Mouse (Mus musculus): ENCODE data around the gene Gm5129. TPM values are rescaled to one million over a fixed set of nuclear protein-coding genes. Genes with fewer than 3 reads are reported as not detected.

The Gm5129 gene
- total RNA-seq, 1 experiment, result not detected

DNA sequence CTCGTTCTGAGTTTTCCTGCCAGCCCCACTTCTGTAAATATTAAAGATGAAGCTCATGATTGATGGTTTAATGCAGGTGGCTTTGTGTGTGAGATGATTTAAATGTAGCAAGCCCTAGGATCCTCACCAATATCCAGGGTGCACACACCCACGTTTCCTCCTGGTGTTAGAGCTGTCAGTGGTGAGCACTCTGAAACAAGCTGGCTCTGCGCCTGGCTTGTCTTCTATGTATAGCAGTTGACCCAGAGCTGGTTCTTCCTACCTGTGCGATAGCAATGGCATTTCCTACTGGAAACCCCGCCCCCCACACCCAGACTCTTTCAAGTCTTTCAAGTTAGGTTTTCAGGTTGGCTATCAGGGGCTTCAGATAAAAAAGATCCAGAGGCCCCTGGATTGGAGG lies 39.7 kb upstream of the Gm5129 start:
- H3K9ac ChIP-seq (ENCODE audit: insufficient read depth, low read depth, low read length, poor library complexity, severe bottlenecking), result no peak overlapping the region
- H3K4me3 ChIP-seq (ENCODE audit: insufficient read depth in 1 of 2, low read depth in 1 of 2, low read length in 2 of 2, poor library complexity in 1 of 2, severe bottlenecking in 1 of 2), result no peak overlapping the region
- no peak overlapping the region for H3K27ac ChIP-seq (ENCODE audit: insufficient read depth, low read depth, low read length, poor library complexity, severe bottlenecking)
- peaks cover 41% of the 10 kb centered on the region for H3K36me3 ChIP-seq (ENCODE audit: control insufficient read depth, insufficient read depth, low read length, poor library complexity, severe bottlenecking)
- TF ChIP-seq MAFK (IDR thresholded peaks at IDR 0.05; ENCODE audit: insufficient read depth, low read depth, low read length) (no peak), CHD2 (IDR thresholded peaks at IDR 0.05; ENCODE audit: low read depth, low read length) (no peak), ZC3H11A (IDR thresholded peaks at IDR 0.05; ENCODE audit: borderline replicate concordance, low read depth, low read length) (no peak), HCFC1 (IDR thresholded peaks at IDR 0.05; ENCODE audit: borderline replicate concordance, insufficient read depth, low read length) (no peak), ZNF384 (IDR thresholded peaks at IDR 0.05; ENCODE audit: low read depth, low read length) (no peak)
- DNase-seq (ENCODE audit: low read depth, low spot score), result no peak
- in situ Hi-C loops (cut with MboI; ENCODE audit: low sequenced_read_pairs in 2 of 2, unreplicated experiment in 2 of 2), result no loop called here
- no peaks in the 10 kb centered on the region for H3K4me1 ChIP-seq (ENCODE audit: control insufficient read depth in 2 of 2, insufficient read depth in 2 of 2, low read length in 2 of 2, poor library complexity in 1 of 2)
- H3K9me3 ChIP-seq (ENCODE audit: control insufficient read depth, insufficient read depth, low read depth, low read length), result no peaks in the 10 kb centered on the region

DNA sequence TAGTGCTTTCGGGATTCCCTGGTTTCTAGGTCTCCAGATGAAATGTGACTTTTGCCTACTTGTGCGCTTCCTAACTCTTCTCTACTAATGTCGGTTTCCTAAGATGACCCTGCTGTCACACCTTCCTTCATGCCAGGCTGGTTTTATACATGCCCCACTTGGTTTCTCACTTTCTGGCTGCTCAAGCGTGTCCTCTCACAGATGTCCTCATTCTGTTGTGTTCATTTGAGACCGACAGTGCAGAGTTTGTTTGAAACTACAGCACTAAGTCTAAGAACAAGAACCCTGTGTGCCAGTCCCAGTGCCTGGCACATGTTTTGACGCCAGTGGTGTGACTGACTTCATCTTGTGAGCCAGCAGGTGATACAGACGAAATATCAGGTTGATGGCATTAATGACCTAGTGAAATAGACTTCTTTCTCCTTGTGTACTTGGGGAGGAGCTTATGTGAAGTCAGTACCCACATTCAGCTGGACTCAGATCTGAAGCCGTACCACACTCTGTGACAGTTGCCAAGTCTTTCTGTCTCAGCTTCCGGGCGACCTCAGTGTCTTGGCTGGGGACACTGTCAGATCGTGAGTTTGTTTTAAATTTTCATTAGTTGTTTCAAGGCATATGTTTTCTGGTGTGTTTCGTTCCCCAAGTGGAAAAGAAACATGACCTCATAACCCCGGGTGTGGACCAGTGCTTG lies 37.9 kb upstream of the Gm5129 start:
- no peaks in the 10 kb centered on the region for H3K4me1 ChIP-seq (ENCODE audit: control insufficient read depth in 2 of 2, insufficient read depth in 2 of 2, low read length in 2 of 2, poor library complexity in 1 of 2)
- TF ChIP-seq HCFC1 (IDR thresholded peaks at IDR 0.05; ENCODE audit: borderline replicate concordance, insufficient read depth, low read length) (no peak), CHD2 (IDR thresholded peaks at IDR 0.05; ENCODE audit: low read depth, low read length) (no peak), MAFK (IDR thresholded peaks at IDR 0.05; ENCODE audit: insufficient read depth, low read depth, low read length) (no peak), ZNF384 (IDR thresholded peaks at IDR 0.05; ENCODE audit: low read depth, low read length) (no peak), ZC3H11A (IDR thresholded peaks at IDR 0.05; ENCODE audit: borderline replicate concordance, low read depth, low read length) (no peak)
- DNase-seq (ENCODE audit: low read depth, low spot score), result no peak
- no peak overlapping the region for H3K4me3 ChIP-seq (ENCODE audit: insufficient read depth in 1 of 2, low read depth in 1 of 2, low read length in 2 of 2, poor library complexity in 1 of 2, severe bottlenecking in 1 of 2)
- H3K27ac ChIP-seq (ENCODE audit: insufficient read depth, low read depth, low read length, poor library complexity, severe bottlenecking), result no peak overlapping the region
- H3K9ac ChIP-seq (ENCODE audit: insufficient read depth, low read depth, low read length, poor library complexity, severe bottlenecking), result no peak overlapping the region
- peaks cover 36% of the 10 kb centered on the region for H3K36me3 ChIP-seq (ENCODE audit: control insufficient read depth, insufficient read depth, low read length, poor library complexity, severe bottlenecking)
- in situ Hi-C loops (cut with MboI; ENCODE audit: low sequenced_read_pairs in 2 of 2, unreplicated experiment in 2 of 2), result no loop called here
- H3K9me3 ChIP-seq (ENCODE audit: control insufficient read depth, insufficient read depth, low read depth, low read length), result no peaks in the 10 kb centered on the region

DNA sequence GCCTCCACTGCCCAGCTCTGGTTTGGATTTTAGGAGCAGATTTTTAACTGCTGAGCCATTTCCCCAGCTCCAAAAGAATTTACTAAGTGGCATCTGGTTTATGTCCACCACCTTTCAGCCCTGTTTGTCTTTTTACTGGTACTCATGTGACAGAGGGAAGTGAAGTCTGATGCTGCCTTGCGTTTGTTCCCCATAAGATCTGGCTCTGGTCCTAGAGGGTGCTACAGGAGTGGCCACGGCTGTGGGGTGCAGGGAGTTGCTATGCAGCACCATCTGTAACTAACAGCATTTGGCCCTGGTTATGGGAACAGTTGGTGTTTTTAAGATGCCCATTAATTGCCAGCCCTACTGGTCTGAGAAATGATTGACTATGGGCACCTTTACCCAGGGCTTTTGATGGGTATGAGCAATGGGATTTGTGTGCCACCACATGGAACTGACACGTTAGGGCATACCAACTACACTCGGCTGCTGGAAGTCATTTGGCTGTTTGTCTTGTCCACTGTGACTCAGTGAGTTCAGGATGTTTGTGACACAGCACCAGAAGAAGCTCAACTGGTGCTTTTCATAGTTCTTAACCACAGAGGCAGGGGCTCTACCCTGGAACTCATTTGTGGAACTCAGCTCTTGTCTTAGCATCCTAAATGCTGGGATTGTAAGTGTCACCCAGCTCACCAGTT lies 37.1 kb upstream of the Gm5129 start:
- no peak overlapping the region for H3K4me3 ChIP-seq (ENCODE audit: insufficient read depth in 1 of 2, low read depth in 1 of 2, low read length in 2 of 2, poor library complexity in 1 of 2, severe bottlenecking in 1 of 2)
- no peak overlapping the region for H3K9ac ChIP-seq (ENCODE audit: insufficient read depth, low read depth, low read length, poor library complexity, severe bottlenecking)
- H3K36me3 ChIP-seq (ENCODE audit: control insufficient read depth, insufficient read depth, low read length, poor library complexity, severe bottlenecking), result peaks cover 36% of the 10 kb centered on the region
- no peaks in the 10 kb centered on the region for H3K9me3 ChIP-seq (ENCODE audit: control insufficient read depth, insufficient read depth, low read depth, low read length)
- no peaks in the 10 kb centered on the region for H3K4me1 ChIP-seq (ENCODE audit: control insufficient read depth in 2 of 2, insufficient read depth in 2 of 2, low read length in 2 of 2, poor library complexity in 1 of 2)
- in situ Hi-C loops (cut with MboI; ENCODE audit: low sequenced_read_pairs in 2 of 2, unreplicated experiment in 2 of 2), result no loop called here
- no peak for DNase-seq (ENCODE audit: low read depth, low spot score)
- TF ChIP-seq ZC3H11A (IDR thresholded peaks at IDR 0.05; ENCODE audit: borderline replicate concordance, low read depth, low read length) (no peak), HCFC1 (IDR thresholded peaks at IDR 0.05; ENCODE audit: borderline replicate concordance, insufficient read depth, low read length) (no peak)
- H3K27ac ChIP-seq (ENCODE audit: insufficient read depth, low read depth, low read length, poor library complexity, severe bottlenecking), result no peak overlapping the region

DNA sequence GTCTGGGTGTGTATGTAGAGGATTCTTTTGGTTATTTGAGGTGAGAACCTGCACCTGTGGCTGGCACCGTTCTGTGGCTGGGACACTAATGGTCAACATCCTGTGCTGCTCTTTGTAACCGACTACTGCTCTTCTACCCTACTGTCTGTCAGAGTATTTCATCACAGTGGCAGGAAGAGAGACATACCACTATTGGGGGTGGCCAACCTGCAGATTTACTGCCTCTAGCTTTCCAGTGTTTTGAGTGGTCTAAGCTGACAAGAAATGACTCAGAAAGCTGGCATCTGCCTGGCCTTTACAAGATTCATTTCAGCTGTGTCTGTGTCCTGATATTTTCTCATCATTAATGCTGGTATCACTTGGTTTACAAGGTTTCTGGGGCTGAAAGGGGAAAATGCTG lies 36.3 kb upstream of the Gm5129 start:
- Histone ChIP-seq H3K27ac (ENCODE audit: insufficient read depth, low read depth, low read length, poor library complexity, severe bottlenecking) (no peak overlapping the region), H3K9me3 (ENCODE audit: control insufficient read depth, insufficient read depth, low read depth, low read length) (no peaks in the 10 kb centered on the region), H3K4me3 (ENCODE audit: insufficient read depth in 1 of 2, low read depth in 1 of 2, low read length in 2 of 2, poor library complexity in 1 of 2, severe bottlenecking in 1 of 2) (no peak overlapping the region), H3K36me3 (ENCODE audit: control insufficient read depth, insufficient read depth, low read length, poor library complexity, severe bottlenecking) (peaks cover 28% of the 10 kb centered on the region), H3K4me1 (ENCODE audit: control insufficient read depth in 2 of 2, insufficient read depth in 2 of 2, low read length in 2 of 2, poor library complexity in 1 of 2) (no peaks in the 10 kb centered on the region), H3K9ac (ENCODE audit: insufficient read depth, low read depth, low read length, poor library complexity, severe bottlenecking) (no peak overlapping the region)
- TF ChIP-seq CHD2 (IDR thresholded peaks at IDR 0.05; ENCODE audit: low read depth, low read length) (no peak), ZNF384 (IDR thresholded peaks at IDR 0.05; ENCODE audit: low read depth, low read length) (no peak), MAFK (IDR thresholded peaks at IDR 0.05; ENCODE audit: insufficient read depth, low read depth, low read length) (no peak), ZC3H11A (IDR thresholded peaks at IDR 0.05; ENCODE audit: borderline replicate concordance, low read depth, low read length) (no peak), HCFC1 (IDR thresholded peaks at IDR 0.05; ENCODE audit: borderline replicate concordance, insufficient read depth, low read length) (no peak)
- in situ Hi-C loops (cut with MboI; ENCODE audit: low sequenced_read_pairs in 2 of 2, unreplicated experiment in 2 of 2), result no loop called here
- no peak for DNase-seq (ENCODE audit: low read depth, low spot score)

All from ES-E14 (cell line).